Mouse (Mus musculus) cerebellum, adult 2 months (tissue): Measurements from ENCODE around the gene Mark4. TPM values are rescaled to one million over a fixed set of nuclear protein-coding genes. Genes with fewer than 3 reads are reported as not detected.

Experiments
- DNase-seq, 2 experiments: peaks; one replicate each; pipeline ENCODE4 v3.0.0; 2021
- H3K27ac ChIP-seq: fragments of 200-500 bp; 2 replicates; pipeline ENCODE4 v1.5.1; 2012; ENCODE audit warnings: low read length, control low read depth, inconsistent platforms; ENCODE audit not compliant: insufficient read depth
- H3K27me3 ChIP-seq: fragments of 200-500 bp; 2 replicates; pipeline ENCODE4 v1.6.1; 2012; ENCODE audit warnings: inconsistent platforms, mild to moderate bottlenecking, low read length, moderate library complexity; ENCODE audit not compliant: control insufficient read depth, insufficient read depth
- H3K4me1 ChIP-seq: fragments of 200-500 bp; 2 replicates; pipeline ENCODE4 v1.6.1; 2011; ENCODE audit warnings: low read length; ENCODE audit not compliant: control insufficient read depth, insufficient read depth
- H3K4me3 ChIP-seq: fragments of 200-500 bp; replicated peaks from 2 replicates; pipeline ENCODE3; 2011; ENCODE audit warnings: mild to moderate bottlenecking, low read depth, low read length, control low read depth; ENCODE audit not compliant: insufficient read depth
- CTCF ChIP-seq: fragments of 200-500 bp; IDR thresholded peaks from 2 replicates; pipeline ENCODE4 v1.5.1; 2011; ENCODE audit warnings: low read depth, mild to moderate bottlenecking, control low read depth, low read length, moderate library complexity, borderline replicate concordance; ENCODE audit not compliant: insufficient read depth
- POLR2A ChIP-seq: fragments of 200-500 bp; IDR thresholded peaks from 2 replicates; pipeline ENCODE4 v1.6.1; 2011; ENCODE audit warnings: low read length, control low read depth, borderline replicate concordance; ENCODE audit not compliant: insufficient read depth
- WGBS: fragments of 180-500 bp; shearing (Covaris S2); methylation state at CpG from one replicate; pipeline ENCODE4 v1.1.7; 2018; 5-methylcytosine and 5-hydroxymethylcytosine counted together
- polyA plus RNA-seq: library from polyadenylated mRNA; depleted of rRNA; stranded (reverse); fragments of >200 nt; gene quantifications from 2 replicates; pipeline ENCODE4 v1.2.3, GENCODE M21; 2012

Mark4 gene
- polyA plus RNA-seq, 1 experiment, result 50.3 TPM

DNA sequence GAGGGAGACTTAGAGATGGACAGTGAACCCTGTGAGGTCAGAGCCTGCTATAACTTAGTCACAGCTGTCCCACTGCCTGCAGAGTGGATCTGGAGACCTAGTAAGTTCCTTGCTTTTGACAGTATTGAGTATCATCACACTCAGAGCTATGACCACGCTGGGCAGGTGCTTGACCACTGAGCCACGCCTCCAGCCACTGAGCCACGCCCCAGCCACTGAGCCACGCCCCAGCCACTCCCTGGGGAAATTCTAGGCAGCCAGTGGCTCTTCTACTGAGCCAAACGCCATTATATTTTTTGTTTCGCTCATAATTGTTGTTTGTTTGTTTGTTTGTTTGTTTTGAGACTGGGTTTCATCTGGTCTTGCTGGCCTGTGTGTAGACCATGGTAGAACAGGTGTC, 9.0 kb upstream of the Mark4 start:
- Histone ChIP-seq H3K27ac (no peak overlapping the region), H3K4me1 (no peaks in the 10 kb centered on the region), H3K27me3 (peaks cover 1% of the 10 kb centered on the region; the same call in 1 of the 2 replicates), H3K4me3 (no peak overlapping the region)
- WGBS, result 22% methylated on average over 6 of the region's 6 CpGs
- no peak for TF ChIP-seq CTCF
- no peak for TF ChIP-seq POLR2A
- no peak for DNase-seq

DNA sequence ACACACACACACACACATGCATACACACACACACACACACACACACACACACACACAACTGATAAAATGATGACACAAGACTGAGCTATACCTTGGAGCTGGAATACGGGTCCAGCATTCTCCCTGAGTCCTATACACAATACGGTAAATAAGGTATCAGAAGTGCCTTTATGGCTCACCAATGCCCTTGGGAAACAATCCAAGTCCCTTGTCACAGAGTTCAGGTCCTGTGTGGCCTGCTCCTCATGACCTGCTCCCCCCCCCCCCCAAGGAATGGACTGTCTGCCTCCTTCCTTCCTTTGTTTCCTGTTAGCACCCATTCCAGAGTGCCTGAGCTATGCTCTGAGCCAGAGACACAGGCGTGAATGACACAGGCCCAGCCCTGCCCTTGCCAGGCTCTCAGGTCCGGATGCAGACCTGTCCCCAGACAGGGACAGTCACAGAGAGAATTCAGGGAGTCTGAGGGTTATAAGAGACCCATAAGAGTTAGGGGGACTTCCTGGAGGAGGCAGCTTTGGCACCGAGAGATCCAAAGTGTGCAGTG, 8.1 kb upstream of the Mark4 start:
- Histone ChIP-seq H3K27me3 (peaks cover 1% of the 10 kb centered on the region; the same call in 1 of the 2 replicates), H3K27ac (no peak overlapping the region), H3K4me1 (no peaks in the 10 kb centered on the region), H3K4me3 (no peak overlapping the region)
- no peak for DNase-seq
- TF ChIP-seq CTCF (no peak), POLR2A (no peak)
- WGBS, result 64% methylated on average over 5 of the region's 5 CpGs

DNA sequence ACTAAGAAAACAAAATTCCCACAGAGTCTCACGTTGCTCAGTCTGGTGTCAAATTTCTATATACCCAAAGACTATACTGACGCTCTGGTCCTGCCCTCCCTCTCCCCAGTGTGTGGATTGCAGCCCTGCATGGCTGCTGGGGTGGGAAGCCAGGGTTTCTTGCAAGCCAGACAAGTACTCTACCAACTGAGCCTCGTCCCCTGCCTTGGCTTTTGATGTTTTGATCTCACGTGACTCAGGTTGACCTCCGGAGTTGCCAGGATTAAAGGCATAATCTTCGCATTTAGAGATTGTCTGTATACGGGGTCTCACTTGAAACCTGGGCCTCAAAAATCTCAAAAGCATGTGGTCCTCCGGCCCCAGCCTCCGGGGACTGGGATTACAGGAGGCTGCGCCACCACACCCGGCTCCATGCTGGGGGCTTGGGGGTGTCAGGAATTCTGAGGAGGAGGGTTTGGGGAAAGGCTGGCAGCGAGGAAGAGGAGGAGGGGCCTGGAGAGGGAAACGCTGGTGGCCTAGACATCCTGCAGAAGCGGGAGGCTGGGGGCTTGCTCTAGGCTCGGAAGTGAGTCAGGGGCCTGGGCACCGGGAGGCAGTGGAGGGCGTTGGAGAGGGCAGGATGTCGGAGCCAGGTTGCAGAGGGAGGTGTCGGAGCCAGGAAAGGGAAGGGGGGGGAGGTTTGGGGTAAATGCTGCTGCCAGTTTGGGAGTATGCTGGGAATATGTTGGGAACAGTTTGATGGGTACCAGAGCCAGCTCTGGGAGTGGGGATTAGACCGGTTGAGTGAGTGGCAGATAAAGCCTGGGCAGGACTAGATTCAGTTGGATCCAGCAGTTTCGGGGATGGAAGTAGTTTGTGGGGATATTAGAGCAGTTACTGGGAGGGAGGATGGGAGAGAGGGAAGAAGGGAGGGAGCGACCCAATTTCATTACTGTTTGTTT, 6.0 kb upstream of the Mark4 start:
- H3K4me1 ChIP-seq, result no peaks in the 10 kb centered on the region
- no peak for DNase-seq
- H3K27ac ChIP-seq, result no peak overlapping the region
- H3K27me3 ChIP-seq, result peaks cover 1% of the 10 kb centered on the region; the same call in 1 of the 2 replicates
- no peak overlapping the region for H3K4me3 ChIP-seq
- TF ChIP-seq POLR2A, result no peak
- TF ChIP-seq CTCF, result no peak
- WGBS, result 23% methylated on average over 22 of the region's 22 CpGs

DNA sequence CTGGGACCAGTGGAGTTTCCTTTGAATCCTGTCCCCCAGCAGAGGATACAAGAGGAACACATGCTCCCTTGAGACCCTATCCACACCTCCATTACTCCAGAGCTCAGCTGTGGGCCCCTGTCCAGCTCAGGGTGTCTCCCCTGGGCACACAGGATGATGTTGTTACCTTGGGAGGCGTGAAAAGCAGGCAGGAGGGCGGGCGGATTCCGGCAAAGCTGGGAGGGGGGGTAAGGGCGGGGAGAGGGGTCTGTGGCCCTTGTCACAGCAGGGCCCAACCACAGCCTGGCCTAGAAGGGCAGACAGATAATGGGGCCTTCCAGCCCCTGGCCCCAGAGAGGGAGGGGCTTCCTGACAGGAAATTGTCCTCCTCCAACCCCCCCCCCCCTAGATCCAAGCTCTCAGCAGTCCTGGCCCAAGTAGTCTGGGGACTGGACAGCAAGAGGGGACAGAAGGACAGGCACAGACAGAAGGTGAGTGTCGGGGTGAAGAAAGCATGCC, 4.3 kb upstream of the Mark4 start, which contains the start of gene Exoc3l2:
Gene Exoc3l2, plus strand, starts transcription at position 448 of the 498 bp plus-strand sequence.
- no peak for DNase-seq
- no peak within 1 kb of the TSS for H3K4me3 ChIP-seq
- TF ChIP-seq CTCF (no peak), POLR2A (no peak)
- H3K27ac ChIP-seq, result no peak within 1 kb of the TSS
- no peaks in the 10 kb centered on the region for H3K27me3 ChIP-seq
- 53% methylated on average over 6 of the region's 6 CpGs for WGBS
- H3K4me1 ChIP-seq, result no peaks in the 10 kb centered on the region

DNA sequence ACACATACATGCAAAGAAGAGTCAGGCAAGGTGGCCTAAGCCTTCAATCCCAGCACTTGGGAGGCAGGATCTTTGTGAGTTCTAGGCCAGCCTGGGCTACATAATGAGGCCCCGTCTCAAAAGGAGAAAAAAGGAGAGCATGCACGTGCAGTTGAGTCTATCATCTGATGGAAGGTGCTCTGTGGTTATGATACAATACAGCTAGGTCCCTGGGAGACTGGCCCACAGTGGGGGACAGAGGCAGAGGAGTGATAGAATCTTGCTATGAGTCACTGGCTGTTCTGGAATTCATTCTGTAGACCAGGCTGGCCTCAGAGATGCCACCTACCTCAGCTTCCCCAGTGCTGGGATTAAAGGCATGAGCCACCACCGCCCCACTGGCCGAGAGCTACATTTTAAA, 3.8 kb upstream of the Mark4 start:
- no peak for DNase-seq
- no peak for TF ChIP-seq POLR2A

DNA sequence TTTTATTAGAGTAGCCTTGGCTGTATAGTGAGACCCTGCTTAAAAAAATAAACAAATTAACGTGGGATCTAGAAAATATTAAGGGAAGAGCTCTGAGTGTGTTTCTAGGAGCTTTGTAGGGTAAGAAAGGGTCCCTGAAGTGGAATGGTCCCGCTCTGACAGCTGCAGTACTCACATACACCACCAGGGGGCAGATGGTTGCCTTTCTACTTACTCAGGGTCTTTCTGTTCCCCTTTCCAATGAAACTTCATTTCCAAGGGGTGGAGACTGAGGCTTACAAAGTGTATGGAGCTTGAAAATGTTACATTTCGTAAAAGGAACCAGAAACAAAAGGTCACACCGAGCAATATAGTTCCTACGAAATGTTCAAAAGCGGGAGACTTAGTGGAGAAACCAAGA, 2.9 kb upstream of the Mark4 start:
- peaks cover 9% of the 10 kb centered on the region; the same call in 1 of the 2 replicates for H3K4me1 ChIP-seq
- peak; percentile 79 for TF ChIP-seq CTCF
- TF ChIP-seq POLR2A, result no peak
- no peak overlapping the region for H3K27ac ChIP-seq
- no peak overlapping the region for H3K4me3 ChIP-seq
- peak; percentile 47 to 71 for DNase-seq
- WGBS, result 10% methylated on average over 6 of the region's 6 CpGs
- H3K27me3 ChIP-seq, result no peaks in the 10 kb centered on the region

More for the DNA sequence above, 3.8 kb upstream of the Mark4 start:
- 74% methylated on average over 4 of the region's 4 CpGs for WGBS
- Histone ChIP-seq H3K4me3 (no peak overlapping the region), H3K27ac (no peak overlapping the region), H3K4me1 (no peaks in the 10 kb centered on the region; the same call in 1 of the 2 replicates), H3K27me3 (no peaks in the 10 kb centered on the region)

DNA sequence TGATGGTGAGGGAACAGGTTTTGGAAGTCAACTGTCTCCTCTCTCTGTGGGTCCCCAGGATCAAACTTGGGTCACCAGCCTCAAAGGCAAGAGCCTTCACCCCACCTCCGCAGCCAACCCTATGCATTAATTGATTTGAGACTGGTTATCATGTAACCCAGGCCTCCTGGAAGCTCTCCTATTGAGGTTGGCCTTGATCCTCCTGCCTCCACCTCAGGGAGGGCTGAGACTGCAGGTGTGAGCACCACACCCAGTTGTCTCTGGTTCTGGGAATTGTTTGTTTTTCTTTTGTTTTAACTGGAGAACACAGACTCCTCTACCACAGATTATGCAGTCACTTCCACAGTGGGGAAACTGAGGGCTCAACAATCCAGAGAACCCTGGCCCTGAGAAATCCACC, 1.9 kb upstream of the Mark4 start:
- no peak for TF ChIP-seq POLR2A
- TF ChIP-seq CTCF, result no peak
- Histone ChIP-seq H3K27me3 (no peaks in the 10 kb centered on the region), H3K4me1 (peaks cover 15% of the 10 kb centered on the region), H3K27ac (no peak overlapping the region), H3K4me3 (no peak overlapping the region)
- no peak for DNase-seq
- 92% methylated on average over 1 of the region's 1 CpGs for WGBS

DNA sequence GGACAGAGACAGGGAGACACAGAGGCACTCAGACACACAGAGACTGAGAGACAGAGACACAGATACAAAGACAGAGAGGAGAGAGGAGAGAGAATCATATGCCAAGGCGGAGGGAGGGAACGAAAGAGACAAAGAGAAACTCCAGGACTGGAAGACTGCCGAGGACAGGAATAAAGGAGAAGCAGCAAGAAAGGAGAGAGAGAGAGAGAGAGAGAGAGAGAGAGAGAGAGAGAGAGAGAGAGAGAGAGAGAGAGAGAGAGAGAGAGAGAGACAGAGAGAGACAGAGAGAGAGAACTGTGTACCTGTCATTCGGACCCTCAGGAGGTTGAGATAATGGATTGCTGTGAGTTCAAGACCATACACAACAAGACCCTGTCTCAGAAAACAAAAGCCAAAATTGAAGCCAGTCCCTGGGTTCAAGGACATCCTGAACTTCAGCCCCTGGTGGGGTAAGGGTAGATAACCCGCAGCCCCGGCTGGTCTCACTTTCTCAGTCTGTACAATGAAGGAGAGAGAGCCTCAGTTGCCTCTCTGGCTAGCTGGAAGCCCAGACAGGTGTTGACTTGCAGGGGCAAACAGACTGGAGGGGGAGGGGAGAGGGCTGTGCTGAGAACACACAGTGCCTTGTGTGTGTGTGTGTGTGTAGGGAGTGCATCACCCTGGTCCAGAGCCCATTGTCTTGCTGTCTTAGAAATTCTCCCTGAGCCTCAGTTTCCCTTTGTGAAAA, 686 bp upstream of the Mark4 start:
- H3K27me3 ChIP-seq, result no peaks in the 10 kb centered on the region
- TF ChIP-seq CTCF, result no peak
- TF ChIP-seq POLR2A, result no peak
- peak overlapping the region; percentile 100 for H3K4me3 ChIP-seq
- WGBS, result 18% methylated on average over 6 of the region's 6 CpGs
- H3K4me1 ChIP-seq, result peaks cover 15% of the 10 kb centered on the region
- H3K27ac ChIP-seq, result peak overlapping the region; percentile 44
- DNase-seq, result no peak
